Mouse (Mus musculus) ovary, adult 10 weeks (tissue): ENCODE data around the gene Hspg2. TPM values are rescaled to one million over a fixed set of nuclear protein-coding genes. Genes with fewer than 3 reads are reported as not detected.

Source experiments
- polyA plus RNA-seq: library from polyadenylated mRNA; stranded (reverse); fragments of 350-450 nt; fragmentation: Illumina TruSeq; extraction: RNeasy Lipid Tissue Mini Kit (QIAGEN cat#74804); gene quantifications from one replicate; pipeline ENCODE4 v1.2.3, GENCODE M21; 2014

Hspg2 gene
- 0.29 TPM for polyA plus RNA-seq

GRCm38 (mm10) chr4:137468260-137469080 is at the start of gene Hspg2:
Hspg2 (plus strand) TSS chr4:137468769.

GRCm38 (mm10) chr4:137430502-137430901 is 38.1 kb upstream of the Hspg2 start, which contains the start of gene Cela3b:
Cela3b (minus strand) TSS chr4:137430540.

GRCm38 (mm10) chr4:137453234-137453767 is 15.3 kb upstream of the Hspg2 start, which contains the start of gene 1700013G24Rik:
1700013G24Rik (plus strand) TSS chr4:137453284.

GRCm38 (mm10) chr4:137574469-137574868 is 105.9 kb downstream of the Hspg2 start, which contains the start of gene Ldlrad2:
Ldlrad2 (minus strand) TSS chr4:137574569.

GRCm38 (mm10) chr4:137593601-137594495 is 125.3 kb downstream of the Hspg2 start, which contains the start of gene Usp48:
Usp48 (plus strand) TSS chr4:137593755.

Other genes with a start within 250 kb of the Hspg2 start
- 1.7 TPM for gene Wnt4, start 191.3 kb upstream of the Hspg2 start, polyA plus RNA-seq
- 1,225 TPM for gene Cdc42, start 111.0 kb upstream of the Hspg2 start, polyA plus RNA-seq
- gene Cela3a, start 59.0 kb upstream of the Hspg2 start, polyA plus RNA-seq = not detected
- 0.54 TPM for gene Cela3b, start 38.2 kb upstream of the Hspg2 start, polyA plus RNA-seq
- gene 1700013G24Rik, start 15.5 kb upstream of the Hspg2 start, polyA plus RNA-seq = not detected
- not detected for gene Ldlrad2, start 105.8 kb downstream of the Hspg2 start, polyA plus RNA-seq
- 127 TPM for gene Usp48, start 125.0 kb downstream of the Hspg2 start, polyA plus RNA-seq
- 0.46 TPM for gene Rap1gap, start 196.0 kb downstream of the Hspg2 start, polyA plus RNA-seq